Mouse (Mus musculus): ENCODE data around the gene Hspa2. TPM values are rescaled to one million over a fixed set of nuclear protein-coding genes. Genes with fewer than 3 reads are reported as not detected.
A peak's percentile ranks its signal among the peaks of the same experiment; 100 is the strongest.
"Not testable (repeated sequence)": the region's sequence is repeated elsewhere in the genome, so short reads cannot be mapped to it uniquely, and the experiment has no call there.

The Hspa2 gene
- polyA plus RNA-seq, 1 experiment from 2014 or later: 5.2 TPM

- H3K27ac ChIP-seq: no peak overlapping the region
- H3K36me3 ChIP-seq: no peaks in the 10 kb centered on the region
- H3K9me3 ChIP-seq: no peaks in the 10 kb centered on the region
- H3K9ac ChIP-seq (replicated peaks): peak overlapping the region; percentile 61
- peaks cover 21% of the 10 kb centered on the region for H3K27me3 ChIP-seq
- no peaks in the 10 kb centered on the region for H3K4me1 ChIP-seq (replicated peaks)
- peak overlapping the region; percentile 42 for H3K4me3 ChIP-seq (replicated peaks)
- H3K4me2 ChIP-seq: peak overlapping the region; percentile 65
- 2% methylated on average over 17 of the region's 17 CpGs for whole genome bisulfite sequencing
- ATAC-seq (ENCODE audit: insufficient number of reproducible peaks, insufficient read depth, low FRiP score, low TSS enrichment, low read depth): peak; percentile 78
These were observed 31.1 kb downstream of the Hspa2 start for GRCm38 (mm10) chr12:76435084-76435483.

GRCm38 (mm10) chr12:76435549-76435948 lies 31.6 kb downstream of the Hspa2 start:
- H3K4me2 ChIP-seq: peak overlapping the region; percentile 65
- no peak for ATAC-seq (ENCODE audit: insufficient number of reproducible peaks, insufficient read depth, low FRiP score, low TSS enrichment, low read depth)
- no peak overlapping the region for H3K9ac ChIP-seq (replicated peaks)
- H3K36me3 ChIP-seq: no peaks in the 10 kb centered on the region
- WGBS: 34% methylated on average over 8 of the region's 8 CpGs
- H3K4me3 ChIP-seq (replicated peaks): peak overlapping the region; percentile 42
- H3K9me3 ChIP-seq: no peaks in the 10 kb centered on the region
- H3K27me3 ChIP-seq: peaks cover 21% of the 10 kb centered on the region
- H3K27ac ChIP-seq: no peak overlapping the region
- H3K4me1 ChIP-seq (replicated peaks): no peaks in the 10 kb centered on the region

GRCm38 (mm10) chr12:76443488-76443887 lies 39.5 kb downstream of the Hspa2 start:
- H3K9ac ChIP-seq (replicated peaks); H3K4me1 ChIP-seq (replicated peaks); ATAC-seq (ENCODE audit: insufficient number of reproducible peaks, insufficient read depth, low FRiP score, low TSS enrichment, low read depth); H3K9me3 ChIP-seq; H3K27ac ChIP-seq; H3K4me2 ChIP-seq; H3K4me3 ChIP-seq (replicated peaks); H3K36me3 ChIP-seq; H3K27me3 ChIP-seq: not testable (repeated sequence)
- WGBS: 84% methylated on average over 6 of the region's 6 CpGs

GRCm38 (mm10) chr12:76444359-76444772 lies 40.4 kb downstream of the Hspa2 start:
- WGBS: 63% methylated on average over 10 of the region's 10 CpGs

GRCm38 (mm10) chr12:76444862-76445261 lies 40.9 kb downstream of the Hspa2 start:
- H3K9ac ChIP-seq (replicated peaks): no peak overlapping the region
- ATAC-seq (ENCODE audit: insufficient number of reproducible peaks, insufficient read depth, low FRiP score, low TSS enrichment, low read depth): no peak
- no peak overlapping the region for H3K27ac ChIP-seq
- no peak overlapping the region for H3K4me3 ChIP-seq (replicated peaks)
- H3K36me3 ChIP-seq: no peaks in the 10 kb centered on the region
- H3K4me1 ChIP-seq (replicated peaks): no peaks in the 10 kb centered on the region
- 83% methylated on average over 6 of the region's 6 CpGs for WGBS
- H3K9me3 ChIP-seq: no peaks in the 10 kb centered on the region
- H3K4me2 ChIP-seq: no peak overlapping the region
- H3K27me3 ChIP-seq: no peaks in the 10 kb centered on the region

More at GRCm38 (mm10) chr12:76444359-76444772, 40.4 kb downstream of the Hspa2 start:
- Histone ChIP-seq H3K4me3 (replicated peaks) (no peak overlapping the region), H3K4me2 (no peak overlapping the region), H3K9me3 (no peaks in the 10 kb centered on the region), H3K27me3 (no peaks in the 10 kb centered on the region), H3K9ac (replicated peaks) (no peak overlapping the region), H3K4me1 (replicated peaks) (no peaks in the 10 kb centered on the region), H3K27ac (no peak overlapping the region), H3K36me3 (no peaks in the 10 kb centered on the region)
- ATAC-seq (ENCODE audit: insufficient number of reproducible peaks, insufficient read depth, low FRiP score, low TSS enrichment, low read depth): no peak

- Histone ChIP-seq H3K4me1 (replicated peaks) (no peaks in the 10 kb centered on the region), H3K4me3 (replicated peaks) (no peak overlapping the region), H3K4me2 (no peak overlapping the region), H3K27me3 (no peaks in the 10 kb centered on the region), H3K36me3 (no peaks in the 10 kb centered on the region), H3K9ac (replicated peaks) (no peak overlapping the region), H3K9me3 (no peaks in the 10 kb centered on the region), H3K27ac (no peak overlapping the region)
- 87% methylated on average over 11 of the region's 11 CpGs for WGBS
- ATAC-seq (ENCODE audit: insufficient number of reproducible peaks, insufficient read depth, low FRiP score, low TSS enrichment, low read depth): no peak
These were observed 42.2 kb downstream of the Hspa2 start for GRCm38 (mm10) chr12:76446201-76446600.

- Histone ChIP-seq H3K27ac (no peak overlapping the region), H3K9me3 (no peaks in the 10 kb centered on the region), H3K9ac (replicated peaks) (no peak overlapping the region), H3K36me3 (no peaks in the 10 kb centered on the region), H3K27me3 (0 out of 2 replicates have a peak, but pooled peaks cover 2% of the 10 kb centered on the region), H3K4me2 (no peak overlapping the region), H3K4me3 (replicated peaks) (no peak overlapping the region), H3K4me1 (replicated peaks) (no peaks in the 10 kb centered on the region)
- no peak for ATAC-seq (ENCODE audit: insufficient number of reproducible peaks, insufficient read depth, low FRiP score, low TSS enrichment, low read depth)
- WGBS: 63% methylated on average over 6 of the region's 6 CpGs
These were observed 44.2 kb downstream of the Hspa2 start for GRCm38 (mm10) chr12:76448127-76448526.

GRCm38 (mm10) chr12:76452203-76452602 lies 48.2 kb downstream of the Hspa2 start:
- 58% methylated on average over 2 of the region's 2 CpGs for WGBS

More at GRCm38 (mm10) chr12:76452203-76452602, 48.2 kb downstream of the Hspa2 start:
- Histone ChIP-seq H3K4me3 (replicated peaks) (no peak overlapping the region), H3K9me3 (no peaks in the 10 kb centered on the region), H3K36me3 (no peaks in the 10 kb centered on the region), H3K4me2 (no peak overlapping the region), H3K27ac (no peak overlapping the region), H3K4me1 (replicated peaks) (no peaks in the 10 kb centered on the region), H3K9ac (replicated peaks) (no peak overlapping the region), H3K27me3 (0 out of 2 replicates have a peak, but pooled peaks cover 2% of the 10 kb centered on the region)
- ATAC-seq (ENCODE audit: insufficient number of reproducible peaks, insufficient read depth, low FRiP score, low TSS enrichment, low read depth): no peak

Other genes with a start within 250 kb of the Hspa2 start
- gene Esr2, start 226.9 kb upstream of the Hspa2 start, polyA plus RNA-seq (2016; fragmentation: Nextera tagmentation; extraction: Ambion mirVana): 0.19 and 0.35 TPM in 2 replicates
- gene Tex21, start 157.4 kb upstream of the Hspa2 start, polyA plus RNA-seq (2016; fragmentation: Nextera tagmentation; extraction: Ambion mirVana): not detected in 2 replicates
- 81.2 and 83.6 TPM in 2 replicates for gene Mthfd1, start 148.9 kb upstream of the Hspa2 start, polyA plus RNA-seq (2016; fragmentation: Nextera tagmentation; extraction: Ambion mirVana)
- gene Akap5, start 79.3 kb upstream of the Hspa2 start, polyA plus RNA-seq (2016; fragmentation: Nextera tagmentation; extraction: Ambion mirVana): 2.0 and 2.3 TPM in 2 replicates
- gene Zbtb25, start 34.6 kb upstream of the Hspa2 start, polyA plus RNA-seq (2016; fragmentation: Nextera tagmentation; extraction: Ambion mirVana): 19.4 and 21.7 TPM in 2 replicates
- gene Zbtb1, start 33.9 kb upstream of the Hspa2 start, polyA plus RNA-seq (2016; fragmentation: Nextera tagmentation; extraction: Ambion mirVana): 11.8 and 12.2 TPM in 2 replicates
- 3.2 and 4.3 TPM in 2 replicates for gene Ppp1r36, start 13.4 kb downstream of the Hspa2 start, polyA plus RNA-seq (2016; fragmentation: Nextera tagmentation; extraction: Ambion mirVana)
- gene Plekhg3, start 126.7 kb downstream of the Hspa2 start, polyA plus RNA-seq (2016; fragmentation: Nextera tagmentation; extraction: Ambion mirVana): 6.2 and 7.4 TPM in 2 replicates